Mouse (Mus musculus) MEL (cell line): ENCODE results near the gene Sergef.

ENCODE experiments used
- CHD1 ChIP-seq: IDR thresholded peaks from 2 replicates; pipeline ENCODE4 v1.6.1; 2012; ENCODE audit warnings: low read depth, mild to moderate bottlenecking, inconsistent platforms, low read length, improper control_type of control experiment
- CTCF ChIP-seq, 3 experiments: IDR thresholded peaks in 2 of 3; conservative IDR thresholded peaks in 1 of 3; 2 replicates each; pipeline ENCODE4 v1.5.1; 2011 to 2012; ENCODE audit warnings: low read length in 3 of 3, low read depth in 2 of 3, mild to moderate bottlenecking in 2 of 3, improper control_type of control experiment in 1 of 3, inconsistent platforms in 1 of 3, mixed read lengths in 1 of 3, moderate library complexity in 1 of 3; ENCODE audit not compliant: control insufficient read depth in 1 of 3, insufficient read depth in 1 of 3, poor library complexity in 1 of 3, severe bottlenecking in 1 of 3
- MXI1 ChIP-seq: IDR thresholded peaks from 2 replicates; pipeline ENCODE4 v1.6.1; 2011; ENCODE audit warnings: mild to moderate bottlenecking, low read depth, low read length, improper control_type of control experiment
- NELFE ChIP-seq: IDR thresholded peaks from 2 replicates; pipeline ENCODE4 v1.6.1; 2011; ENCODE audit warnings: low read depth, low read length, improper control_type of control experiment
- POLR2AphosphoS2 ChIP-seq: IDR thresholded peaks from 2 replicates; pipeline ENCODE4 v1.6.1; 2011; ENCODE audit warnings: low read length, improper control_type of control experiment
- ZC3H11A ChIP-seq: IDR thresholded peaks from 2 replicates; pipeline ENCODE4 v1.6.1; 2012; ENCODE audit warnings: low read depth, mild to moderate bottlenecking, inconsistent platforms, low read length, improper control_type of control experiment

- no peak for TF ChIP-seq MXI1
- TF ChIP-seq CTCF (IDR thresholded peaks at IDR 0.05 in 2 of 3, conservative IDR thresholded peaks at IDR 0.05 in 1 of 3; ENCODE audit: control insufficient read depth in 1 of 3, insufficient read depth in 1 of 3, low read depth in 2 of 3, low read length in 3 of 3, poor library complexity in 1 of 3, severe bottlenecking in 1 of 3), result no peak
- no peak for TF ChIP-seq CHD1
- TF ChIP-seq NELFE, result no peak
- no peak for TF ChIP-seq POLR2AphosphoS2
- no peak for TF ChIP-seq ZC3H11A
Observed at GRCm38 (mm10) chr7:46423951-46424350, 215.7 kb downstream of the Sergef start.
